Mouse (Mus musculus): ENCODE measurements at regions not wholly inside any gene's neighbourhood (a gene's known extent, or its start where the extent isn't known, plus 50 kb on each side); places are given as distances from the start of the nearest gene placed in this dataset.

DNA sequence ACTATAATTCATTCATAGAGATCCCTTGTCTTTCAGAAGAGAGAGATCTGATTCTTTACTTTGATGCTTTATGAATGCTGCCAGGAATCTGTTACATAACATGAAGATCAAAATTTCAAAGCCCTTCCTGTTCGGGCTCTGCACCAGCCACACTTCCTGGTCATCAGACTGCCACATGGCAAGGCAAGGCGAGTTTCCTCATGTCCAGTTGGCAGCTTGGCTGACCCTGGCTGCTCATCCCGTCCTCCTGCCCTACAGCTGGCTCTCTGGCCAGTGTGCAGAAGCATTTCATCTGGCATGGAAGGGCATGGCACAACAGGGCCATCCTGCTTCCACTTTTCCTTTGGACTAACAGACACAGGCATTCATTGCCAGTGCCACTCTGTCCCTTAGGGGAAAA lies 292.2 kb upstream of the Slc24a5 start:
- peak; percentile 70 for DNase-seq

DNA sequence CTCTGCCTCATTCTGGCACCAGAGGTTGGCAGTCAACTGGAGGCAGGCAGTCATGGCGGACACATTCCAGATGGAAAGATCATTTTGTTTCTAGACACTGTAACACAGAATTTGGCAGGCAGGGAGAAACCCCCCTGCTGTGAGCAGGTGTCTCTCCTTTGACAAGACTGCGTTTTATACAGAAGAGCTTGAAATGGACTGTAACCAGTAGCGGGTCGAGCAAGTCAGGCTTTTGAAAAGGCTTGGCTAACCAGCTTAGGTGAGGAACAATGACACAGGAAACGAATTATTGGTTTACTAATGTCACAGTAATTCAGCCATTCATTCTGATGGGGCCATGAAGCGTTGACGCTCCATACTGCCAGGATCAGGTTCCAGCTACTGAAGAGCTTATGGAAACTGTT lies 275.3 kb upstream of the Slc24a5 start:
- DNase-seq, result no peak

DNA sequence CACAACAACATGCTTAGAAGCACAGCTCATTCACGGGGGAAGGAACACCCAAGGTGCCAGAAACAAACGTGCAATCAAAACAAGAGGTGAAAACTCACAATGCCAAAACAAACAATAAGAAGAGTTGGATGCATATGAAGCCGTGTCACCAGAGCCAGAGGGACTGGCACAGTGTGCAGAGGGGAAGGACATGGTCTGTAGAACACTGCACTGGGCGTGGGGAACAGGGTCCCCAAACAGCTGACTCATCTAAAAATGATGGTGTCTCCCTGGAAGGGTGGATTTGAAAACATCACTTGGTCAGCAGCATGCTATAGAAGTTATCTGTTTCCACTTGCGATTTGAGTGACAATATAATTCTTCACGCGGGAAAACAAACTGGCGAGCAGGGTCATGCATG lies 256.2 kb upstream of the Slc24a5 start:
- DNase-seq, result no peak

DNA sequence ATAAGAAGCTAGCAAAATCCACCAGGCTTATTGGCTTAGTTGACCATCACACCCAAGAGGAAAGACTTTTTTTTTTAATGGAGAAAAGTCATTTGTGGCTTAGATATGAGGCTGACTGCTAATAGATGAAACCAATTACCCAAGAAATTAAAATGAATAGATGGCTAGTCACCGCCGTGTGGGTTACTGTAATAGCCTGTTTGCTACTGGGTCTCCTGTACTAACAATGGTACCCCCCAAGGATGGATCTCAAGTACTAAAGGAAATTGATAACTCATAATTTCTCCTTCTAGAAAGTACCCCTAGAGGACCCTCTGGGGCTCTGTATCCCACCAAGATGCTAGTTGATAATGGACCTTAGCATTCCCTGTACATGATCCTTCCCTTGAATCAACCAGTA lies 251.1 kb upstream of the Slc24a5 start:
- no peak for DNase-seq

DNA sequence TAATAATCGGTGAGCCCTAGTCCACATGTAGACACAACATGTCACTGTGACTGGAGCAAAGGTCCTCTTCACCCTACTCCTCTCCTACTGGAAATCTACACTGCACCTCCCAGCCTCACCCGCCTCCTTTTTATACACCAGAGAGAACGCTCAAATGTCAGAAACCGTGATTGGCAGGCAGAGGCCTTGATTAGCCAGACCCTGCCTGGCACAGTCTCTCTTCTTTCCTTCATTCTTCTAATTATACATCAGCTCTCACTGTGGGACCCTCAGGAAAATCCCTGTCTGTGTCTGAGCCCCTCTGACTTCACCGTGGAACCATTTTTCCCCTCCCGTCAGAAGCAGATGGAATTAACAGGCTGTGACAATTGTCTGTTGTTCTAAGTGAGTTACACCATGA lies 248.1 kb upstream of the Slc24a5 start:
- DNase-seq, result no peak

DNA sequence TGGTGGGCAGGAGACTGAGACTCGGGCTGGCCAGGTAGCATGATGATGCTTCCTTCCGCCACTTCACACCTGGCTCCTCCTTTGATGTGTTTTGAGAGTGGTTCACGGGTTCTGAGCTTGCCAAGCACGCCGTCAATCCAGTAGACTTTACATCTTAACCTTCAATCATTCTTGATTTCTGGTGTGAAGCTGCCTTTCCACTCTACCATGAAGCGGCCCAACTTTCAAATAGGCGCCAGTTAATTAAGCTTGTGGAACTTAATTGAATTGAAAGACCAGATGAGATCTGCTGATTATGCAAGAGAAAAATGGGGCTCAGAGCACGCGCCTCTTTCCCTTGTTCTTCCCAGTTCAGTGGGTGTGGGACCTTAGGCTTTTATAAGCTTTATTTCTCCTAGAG lies 247.1 kb upstream of the Slc24a5 start:
- DNase-seq, result no peak

DNA sequence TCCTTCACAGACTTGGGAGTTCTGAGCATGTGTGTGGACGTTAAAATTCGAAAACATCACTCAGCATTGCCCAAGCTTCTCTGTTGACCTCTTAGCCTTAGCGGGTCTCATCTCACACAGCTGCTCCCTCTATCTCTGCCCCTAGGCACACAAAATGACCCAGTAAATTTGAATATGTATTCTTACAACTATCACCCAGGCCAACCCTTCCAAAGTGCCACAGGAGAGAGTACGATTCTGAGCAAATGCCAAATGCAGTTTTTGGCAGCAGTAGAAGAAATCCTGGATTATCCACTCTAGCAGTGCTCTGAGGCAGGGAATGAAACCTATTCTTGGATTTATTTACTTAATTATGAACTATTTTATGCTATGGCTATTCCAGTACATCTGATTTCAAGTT lies 246.6 kb upstream of the Slc24a5 start:
- no peak for DNase-seq

DNA sequence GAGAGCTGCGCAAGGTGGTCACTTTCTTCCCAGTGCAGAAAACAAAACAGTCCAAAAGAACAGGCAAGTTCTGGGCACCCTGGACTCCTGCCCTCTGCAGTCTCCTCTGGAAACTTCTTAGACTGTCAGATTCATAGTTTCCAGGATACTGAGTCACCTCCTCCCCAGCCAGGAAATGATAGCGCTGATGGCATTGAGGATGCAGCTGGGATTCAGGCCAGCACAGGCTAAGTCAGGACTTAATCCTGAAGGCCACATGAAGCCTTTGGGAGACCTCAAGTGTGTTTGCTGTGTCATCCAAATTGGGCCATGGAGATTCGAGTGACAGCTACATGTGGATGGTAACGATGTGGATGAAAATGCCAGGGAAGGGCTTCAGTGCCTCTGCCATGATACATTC lies 219.1 kb upstream of the Slc24a5 start:
- peak; percentile 47 for DNase-seq

DNA sequence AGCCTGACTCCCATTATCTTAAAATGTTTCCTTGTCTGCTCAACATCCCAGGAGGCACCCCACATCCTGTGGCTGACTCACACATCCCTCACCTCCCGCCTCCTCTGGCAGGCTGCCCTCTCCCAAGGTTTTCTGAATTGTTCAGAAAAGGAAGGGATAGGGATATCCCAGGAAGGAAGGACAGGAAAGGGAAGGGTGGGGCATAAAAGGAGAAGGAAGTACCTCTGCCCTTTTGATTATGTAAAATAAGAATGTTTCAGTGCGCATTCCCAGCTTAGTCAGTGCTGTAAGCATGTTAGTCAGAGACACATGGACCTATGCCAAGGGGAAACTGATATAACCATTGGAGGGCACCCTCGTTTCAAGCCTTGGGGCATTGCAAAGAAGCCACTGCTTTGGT lies 209.4 kb upstream of the Slc24a5 start:
- peak; percentile 82 for DNase-seq

DNA sequence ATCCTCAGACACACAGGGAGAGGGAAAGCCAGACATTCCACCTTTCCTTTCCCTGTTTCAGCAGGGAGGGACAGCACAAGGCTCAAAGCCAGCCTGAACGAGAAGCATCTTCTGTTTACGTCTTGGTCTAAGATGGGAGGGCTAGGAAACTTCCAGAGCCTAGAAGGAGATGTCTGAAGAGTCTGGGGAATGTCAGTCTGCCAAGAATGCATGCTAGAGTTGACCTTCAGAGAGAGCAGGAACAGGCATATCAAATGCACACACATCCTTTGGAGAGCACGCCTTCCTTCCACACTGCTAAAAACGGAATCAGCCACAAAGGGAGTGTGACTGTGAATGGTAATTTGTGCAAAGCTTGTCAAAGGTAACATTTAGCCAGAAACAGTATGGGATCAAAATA lies 179.7 kb upstream of the Slc24a5 start:
- DNase-seq, result no peak

DNA sequence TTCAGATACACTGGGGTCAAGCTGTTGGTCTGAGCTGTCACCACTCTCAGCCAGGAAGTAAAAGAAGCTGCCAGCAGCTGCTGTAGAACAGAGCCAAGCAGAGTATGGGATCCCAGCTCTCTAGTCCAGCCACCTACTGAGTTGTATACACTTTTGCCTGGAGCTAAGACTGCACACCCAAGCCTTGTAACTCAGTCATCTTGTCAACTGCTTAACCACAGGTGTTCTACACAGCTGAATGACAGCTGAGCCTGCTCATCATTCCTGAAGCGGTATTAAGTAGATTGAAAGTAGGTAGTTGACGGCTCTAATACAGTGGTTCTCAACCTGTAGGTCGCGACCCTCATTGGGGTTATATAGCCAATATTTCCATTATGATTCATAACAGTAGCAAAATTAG lies 172.9 kb upstream of the Slc24a5 start:
- no peak for DNase-seq

DNA sequence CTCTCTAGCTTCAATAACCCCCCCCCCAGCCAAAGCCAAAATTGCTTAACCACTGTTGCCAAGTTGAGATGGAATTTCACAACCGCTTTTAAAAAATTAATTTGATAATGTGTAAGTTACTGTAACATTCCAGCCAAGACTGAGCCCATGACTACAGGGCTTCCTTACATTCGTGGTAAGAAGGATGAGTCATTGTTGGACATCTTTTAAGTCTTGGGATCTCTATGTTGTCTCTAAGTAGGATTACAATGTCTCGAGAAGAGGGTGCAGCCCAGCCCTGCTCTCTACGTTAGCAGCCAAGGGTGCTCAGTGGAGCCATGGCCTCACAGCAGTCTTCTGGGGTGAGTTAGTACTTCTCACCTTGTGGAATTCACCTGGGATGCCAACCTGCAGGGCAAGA lies 164.4 kb upstream of the Slc24a5 start:
- no peak for DNase-seq

DNA sequence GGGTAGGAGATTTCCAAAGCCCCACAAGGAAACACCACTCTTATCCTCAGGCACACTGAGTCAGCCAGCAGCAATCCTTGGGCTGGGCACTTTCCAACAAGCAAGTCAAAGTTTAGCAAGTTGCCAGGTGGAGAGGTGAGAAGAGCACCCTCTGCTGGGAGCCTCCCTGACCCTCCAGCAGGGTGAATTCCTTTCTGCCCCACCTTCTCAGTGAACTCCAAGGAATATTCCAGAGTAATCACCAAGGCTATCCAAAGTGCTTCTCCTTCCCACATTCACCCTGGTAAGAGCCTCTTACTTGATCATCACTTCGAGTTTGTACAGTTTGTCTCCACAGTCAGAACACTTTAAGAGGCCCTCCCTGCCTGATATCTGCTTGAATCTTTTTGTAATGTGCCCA lies 162.8 kb upstream of the Slc24a5 start:
- peak; percentile 34 for DNase-seq

DNA sequence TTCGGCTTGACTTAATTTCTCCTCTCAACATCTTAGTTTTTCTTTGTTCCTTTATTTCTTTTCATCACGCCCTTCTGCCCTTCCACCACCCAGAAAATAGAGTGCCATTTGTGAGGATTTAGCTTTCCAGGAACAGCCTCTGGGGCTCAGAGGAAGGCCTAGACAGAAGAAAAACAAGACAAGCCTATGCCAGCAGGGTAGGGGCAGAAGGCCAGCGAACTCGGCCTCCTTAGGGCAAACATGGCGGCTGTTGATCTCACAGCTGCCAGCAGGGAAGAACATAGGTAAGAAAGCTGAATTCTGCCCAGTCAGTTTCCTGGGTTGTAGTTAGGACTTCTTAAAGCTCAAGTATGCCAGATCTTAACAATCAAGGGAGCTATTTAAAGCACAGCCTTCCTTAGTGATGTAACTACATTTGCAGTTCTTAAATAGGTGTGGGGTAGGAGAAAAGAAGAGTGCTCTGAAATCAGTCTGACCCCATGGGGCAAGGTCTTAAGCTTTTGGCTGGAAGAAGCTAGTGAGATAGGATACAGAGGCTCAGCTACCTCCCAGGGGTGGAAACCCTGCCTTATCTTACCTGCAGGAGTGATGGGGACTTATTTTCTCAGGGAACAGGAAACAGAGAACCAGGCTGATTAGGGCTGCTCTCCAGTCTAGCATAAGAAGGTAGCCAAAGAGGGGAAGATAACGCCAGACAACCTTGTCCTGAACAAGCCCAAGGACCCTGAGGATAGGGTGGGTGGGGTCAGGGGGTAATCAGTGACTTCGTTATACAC lies 148.8 kb upstream of the Slc24a5 start:
- DNase-seq, result peak; percentile 44

DNA sequence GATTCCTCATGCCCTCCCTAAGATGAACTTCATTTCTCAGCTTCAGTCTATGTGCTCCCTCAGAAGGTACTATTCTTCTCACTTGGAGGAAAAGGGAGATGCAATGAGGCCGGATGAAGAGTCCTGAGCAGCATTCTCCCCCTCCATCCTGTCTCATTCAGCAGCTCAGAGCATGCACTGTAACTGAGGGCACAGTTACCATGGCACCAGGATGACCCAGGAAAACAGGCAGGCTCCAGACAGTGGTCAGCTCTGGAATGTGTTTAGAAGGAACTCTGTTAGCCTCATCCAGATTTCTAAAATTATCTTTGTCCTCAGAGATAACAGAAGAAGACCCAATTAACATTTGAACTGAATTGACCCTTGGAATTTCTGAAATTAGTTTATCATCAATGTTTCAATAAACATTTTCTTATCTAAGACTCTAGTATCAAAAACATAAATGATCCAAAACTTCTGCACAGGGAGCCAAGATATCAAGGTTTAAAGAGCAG lies 148.1 kb upstream of the Slc24a5 start:
- no peak for DNase-seq

DNA sequence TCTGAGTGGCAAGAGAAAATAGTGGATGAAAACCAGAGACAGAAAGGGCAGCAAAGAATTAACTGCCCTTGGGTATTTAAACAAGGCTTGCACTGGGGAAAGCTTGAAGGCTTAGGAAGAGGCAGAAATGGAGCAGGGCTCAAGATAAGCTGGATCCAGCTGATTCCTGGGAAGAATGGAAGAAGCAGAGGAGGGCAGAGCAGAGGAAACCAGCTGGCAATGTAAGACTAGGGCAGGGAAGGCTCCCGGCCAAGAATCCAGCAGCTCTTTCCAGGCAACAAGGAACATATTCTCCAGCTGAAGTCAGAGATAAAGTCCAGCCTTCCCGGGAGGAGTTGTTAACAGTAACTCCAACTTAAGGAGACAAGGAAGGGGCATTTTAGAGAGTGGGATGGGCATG lies 147.7 kb upstream of the Slc24a5 start:
- DNase-seq, result peak; percentile 13

DNA sequence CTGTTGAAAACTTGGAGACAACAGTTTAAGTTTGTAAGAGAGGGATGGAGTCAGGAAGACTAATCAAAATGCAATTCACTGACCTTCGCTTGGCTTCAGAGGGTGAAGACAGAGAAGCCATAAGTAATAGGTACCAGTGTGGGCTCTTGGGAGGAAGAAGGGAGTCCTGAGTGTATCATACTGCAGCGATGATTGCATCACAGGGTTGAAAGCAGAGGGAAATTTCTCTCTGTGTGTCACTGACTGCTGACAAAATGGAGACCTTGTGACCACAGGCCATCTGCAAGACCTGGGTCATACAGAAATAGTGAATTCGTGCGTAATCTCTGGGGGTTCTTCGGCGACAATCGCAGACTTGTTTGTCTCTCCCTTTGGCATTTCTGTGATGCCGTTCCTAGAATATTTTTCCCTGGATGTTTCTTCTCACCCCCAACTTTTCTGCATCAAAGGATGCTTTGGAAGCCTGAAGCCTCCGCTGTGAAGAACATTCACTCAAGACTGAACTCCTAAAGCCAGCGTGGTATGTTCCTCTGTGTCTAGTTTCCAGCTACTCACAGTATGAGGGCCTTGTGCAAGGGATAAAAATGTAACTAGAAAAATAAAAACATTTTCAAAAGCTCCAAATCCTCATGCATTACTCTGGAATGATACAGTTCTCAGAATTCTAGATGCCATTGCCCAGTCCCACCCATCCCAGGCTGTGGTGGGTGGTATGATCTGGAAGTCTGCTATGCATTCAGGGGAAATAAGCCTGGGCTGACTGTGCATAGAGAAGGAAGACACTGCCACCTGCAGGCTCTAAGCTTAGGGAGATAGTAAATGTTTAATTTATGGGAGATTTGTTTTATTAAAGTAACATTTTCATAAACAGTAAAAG lies 139.8 kb upstream of the Slc24a5 start:
- peak; percentile 67 for DNase-seq

DNA sequence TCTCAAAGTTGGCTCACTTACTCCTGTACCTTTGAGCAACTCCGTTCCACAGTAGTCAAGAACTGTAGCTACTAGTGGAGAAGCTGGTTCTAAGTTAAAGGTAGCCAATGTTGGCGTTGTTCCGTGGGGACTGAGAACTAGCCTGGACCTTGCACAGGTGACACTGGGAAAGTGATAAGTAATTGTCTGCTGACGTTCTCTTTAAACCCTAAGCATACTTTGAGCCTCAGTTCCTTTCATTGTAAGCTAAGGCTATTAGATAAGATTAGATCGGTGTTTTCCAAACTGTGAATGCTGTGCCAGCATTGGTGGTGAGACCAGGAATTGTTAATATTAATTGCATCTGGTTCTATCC lies 139.2 kb upstream of the Slc24a5 start:
- no peak for DNase-seq

DNA sequence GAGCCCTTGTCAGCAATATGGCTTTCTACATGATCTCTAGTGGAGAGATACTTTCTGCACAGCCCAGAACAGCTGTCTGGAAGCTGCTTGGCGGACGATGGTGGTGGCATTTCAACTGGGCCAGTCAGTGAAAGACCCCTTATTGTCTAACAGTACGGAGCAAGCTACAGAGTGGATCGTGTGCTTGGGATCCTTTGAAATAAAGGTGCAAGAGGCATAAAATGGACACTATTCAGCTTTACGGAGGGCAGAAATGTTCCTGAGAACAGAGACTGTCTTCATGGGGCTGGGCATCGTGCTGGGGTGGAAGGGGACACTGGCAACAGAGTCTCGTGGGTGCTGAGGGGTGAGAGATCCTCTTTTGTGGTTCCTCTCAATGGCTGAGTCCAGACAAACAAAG lies 137.2 kb upstream of the Slc24a5 start:
- DNase-seq, result no peak

DNA sequence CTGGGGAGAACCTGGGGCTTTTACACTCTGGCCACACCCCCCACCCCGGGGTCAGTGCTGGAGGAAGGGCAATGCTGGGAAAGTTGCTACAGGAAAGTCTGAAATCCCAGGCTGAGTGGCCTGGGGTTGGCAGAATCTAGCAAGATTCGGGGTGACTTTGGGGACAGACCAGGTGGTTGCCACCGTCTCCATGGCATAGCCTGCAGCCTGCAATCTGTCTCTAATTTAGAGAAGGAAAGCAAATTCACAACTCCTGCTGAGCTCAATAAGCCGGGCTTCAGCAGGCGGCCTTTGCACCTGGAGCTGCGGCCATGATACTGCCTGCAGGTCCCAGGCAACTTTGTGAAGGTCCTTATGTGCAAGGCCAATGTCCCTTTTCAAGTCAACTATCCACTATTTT lies 135.4 kb upstream of the Slc24a5 start:
- DNase-seq, result no peak

DNA sequence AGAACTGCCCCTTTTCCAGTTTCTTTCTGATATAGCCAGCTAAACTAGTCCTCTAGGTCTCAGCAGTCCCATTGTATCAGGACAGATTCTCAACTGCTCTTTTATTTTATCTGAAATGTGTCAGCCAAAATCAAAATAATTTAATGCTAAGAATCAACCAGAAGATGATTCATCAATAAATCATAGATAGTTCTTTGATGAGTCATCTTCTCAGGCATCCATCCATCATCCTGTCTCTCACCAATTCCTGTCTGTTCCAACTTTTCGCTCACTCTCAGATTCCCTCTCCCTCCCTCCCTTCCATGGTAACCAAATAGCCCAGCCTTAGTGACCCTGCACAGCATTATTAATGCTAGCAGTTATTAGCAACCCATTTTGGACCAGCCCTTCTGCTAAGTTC lies 134.0 kb upstream of the Slc24a5 start:
- DNase-seq, result no peak

DNA sequence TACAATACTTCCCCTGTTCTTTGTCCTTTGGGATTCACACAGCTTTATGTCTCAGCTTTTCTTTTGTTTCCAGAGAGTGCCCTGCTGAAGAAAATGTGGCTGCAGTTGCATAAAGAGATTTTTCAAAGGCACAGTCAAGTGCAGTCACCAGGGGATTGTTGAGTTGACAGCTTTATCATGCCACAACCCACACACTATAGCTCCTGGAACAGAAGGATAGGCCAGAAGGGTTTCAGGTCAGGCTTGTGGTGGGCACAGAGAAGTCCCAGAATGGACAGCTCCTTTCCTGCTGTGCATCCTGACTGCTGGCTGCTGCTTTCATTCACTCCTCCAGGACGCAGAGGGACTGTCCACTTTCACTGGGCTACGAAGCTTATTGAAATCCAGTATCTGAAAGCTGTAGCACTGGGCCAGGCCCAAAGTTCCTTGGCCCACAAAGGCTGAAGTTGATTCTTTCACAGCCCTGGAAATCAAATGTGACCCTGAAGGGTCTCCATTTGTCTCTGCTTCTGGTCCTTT lies 119.6 kb upstream of the Slc24a5 start:
- no peak for DNase-seq

DNA sequence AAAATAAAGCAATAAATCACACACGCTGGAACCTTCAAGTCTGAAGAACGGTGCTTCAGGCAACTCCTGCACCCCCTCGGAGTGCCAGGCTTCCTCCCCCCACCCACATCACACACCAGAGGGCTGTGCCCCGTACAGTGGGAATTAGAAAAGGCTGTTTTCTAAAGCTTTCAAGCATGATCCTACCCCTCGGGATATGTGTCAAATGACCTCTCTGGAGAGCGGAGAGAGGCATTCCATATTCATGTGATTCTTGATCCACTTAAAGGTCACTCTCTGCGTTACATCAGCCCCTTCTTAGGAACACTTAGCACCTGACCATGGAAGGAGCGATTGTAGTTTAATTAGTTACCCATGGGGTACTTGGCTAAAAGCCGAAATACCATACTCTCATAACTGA lies 119.1 kb upstream of the Slc24a5 start:
- no peak for DNase-seq

DNA sequence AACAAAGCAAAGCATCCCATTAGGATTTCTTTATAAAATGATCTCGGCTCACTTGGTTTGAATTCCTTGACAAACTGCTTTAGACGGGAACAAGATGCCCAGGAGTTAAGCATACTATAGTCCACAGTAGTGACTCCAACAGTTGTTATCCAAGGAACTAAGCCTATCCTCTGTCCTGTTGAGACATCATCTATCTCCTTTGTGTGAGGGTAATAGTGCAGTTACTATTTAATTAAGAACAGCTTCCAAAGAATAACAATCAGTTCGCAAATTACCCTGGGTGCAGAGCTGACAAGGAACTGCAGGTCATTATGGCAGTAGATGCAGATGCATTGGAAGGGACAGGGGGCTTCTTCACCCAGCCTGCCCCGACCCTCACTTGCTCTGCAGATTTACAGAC lies 115.7 kb upstream of the Slc24a5 start:
- no peak for DNase-seq
